Mouse (Mus musculus): ENCODE data around the gene Fam193a. TPM values are rescaled to one million over a fixed set of nuclear protein-coding genes. Genes with fewer than 3 reads are reported as not detected.
A peak's percentile ranks its signal among the peaks of the same experiment; 100 is the strongest.

Gene Fam193a
- 10 to 100 TPM; 38.7 to 42.7 TPM for total RNA-seq (2021)
- long read RNA-seq, full-length matches to known transcripts: 3 of 15 reads
- long read RNA-seq, partial matches to known transcripts: 2 of 15 reads
- long read RNA-seq, other reads (novel, unspliced or antisense): 10 of 15 reads

GRCm38 (mm10) chr5:34369341-34370021 lies at the start of gene Fam193a:
Gene Fam193a, plus strand, starts transcription at chr5:34369933.
- peak; percentile 97 to 98 for DNase-seq (ENCODE audit: low spot score in 2 of 2)

GRCm38 (mm10) chr5:34321236-34321635 lies 48.5 kb upstream of the Fam193a start:
- no peak for DNase-seq (ENCODE audit: low spot score in 2 of 2)

GRCm38 (mm10) chr5:34325286-34325685 lies 44.4 kb upstream of the Fam193a start:
- DNase-seq (ENCODE audit: low spot score in 2 of 2): no peak

- peak in 1 of 2 experiments; percentile 5 for DNase-seq (ENCODE audit: low spot score in 2 of 2)
Observed at GRCm38 (mm10) chr5:34326249-34326691, 43.5 kb upstream of the Fam193a start.

- peak in 1 of 2 experiments; percentile 9 for DNase-seq (ENCODE audit: low spot score in 2 of 2)
Observed at GRCm38 (mm10) chr5:34326875-34327576, 42.7 kb upstream of the Fam193a start.

- no peak for DNase-seq (ENCODE audit: low spot score in 2 of 2)
Observed at GRCm38 (mm10) chr5:34330136-34330535, 39.6 kb upstream of the Fam193a start.

- DNase-seq (ENCODE audit: low spot score in 2 of 2): no peak
Observed at GRCm38 (mm10) chr5:34334081-34334480, 35.7 kb upstream of the Fam193a start.

- no peak for DNase-seq (ENCODE audit: low spot score in 2 of 2)
Observed at GRCm38 (mm10) chr5:34335539-34336096, 34.1 kb upstream of the Fam193a start.

- DNase-seq (ENCODE audit: low spot score in 2 of 2): peak; percentile 96 to 98
Observed at GRCm38 (mm10) chr5:34336097-34336774, 33.5 kb upstream of the Fam193a start, which contains the start of gene Rnf4. Gene Rnf4, plus strand, starts transcription at chr5:34336289.

- peak; percentile 7 to 17 for DNase-seq (ENCODE audit: low spot score in 2 of 2)
Observed at GRCm38 (mm10) chr5:34336775-34337450, 32.8 kb upstream of the Fam193a start.

- no peak for DNase-seq (ENCODE audit: low spot score in 2 of 2)
Observed at GRCm38 (mm10) chr5:34340246-34340645, 29.5 kb upstream of the Fam193a start.

GRCm38 (mm10) chr5:34352084-34352631 lies 17.6 kb upstream of the Fam193a start:
- no peak for DNase-seq (ENCODE audit: low spot score in 2 of 2)

- DNase-seq (ENCODE audit: low spot score in 2 of 2): no peak
Observed at GRCm38 (mm10) chr5:34360261-34360660, 9.5 kb upstream of the Fam193a start.

GRCm38 (mm10) chr5:34363115-34363514 lies 6.6 kb upstream of the Fam193a start:
- no peak for DNase-seq (ENCODE audit: low spot score in 2 of 2)

- peak in 1 of 2 experiments; percentile 7 for DNase-seq (ENCODE audit: low spot score in 2 of 2)
Observed at GRCm38 (mm10) chr5:34368551-34369290, 1.0 kb upstream of the Fam193a start.

- peak in 1 of 2 experiments; percentile 27 for DNase-seq (ENCODE audit: low spot score in 2 of 2)
Observed at GRCm38 (mm10) chr5:34370022-34370823, 490 bp downstream of the Fam193a start.

- DNase-seq (ENCODE audit: low spot score in 2 of 2): no peak
Observed at GRCm38 (mm10) chr5:34370840-34371239, 1.1 kb downstream of the Fam193a start.

- no peak for DNase-seq (ENCODE audit: low spot score in 2 of 2)
Observed at GRCm38 (mm10) chr5:34372141-34372540, 2.4 kb downstream of the Fam193a start.

- no peak for DNase-seq (ENCODE audit: low spot score in 2 of 2)
Observed at GRCm38 (mm10) chr5:34372541-34372940, 2.8 kb downstream of the Fam193a start.

Data from layer of hippocampus, adult 18-20 months (tissue).